Mouse (Mus musculus) heart, postnatal 0 days (tissue): ENCODE measurements around the gene Minos1.

Experiments used
- CTCF ChIP-seq: IDR thresholded peaks from 2 replicates; pipeline ENCODE4 v1.5.1; 2016; ENCODE audit warnings: antibody characterized with exemption, control low read depth, low read depth
- EP300 ChIP-seq: IDR thresholded peaks from 2 replicates; pipeline ENCODE4 v1.6.1; 2016; ENCODE audit warnings: antibody characterized with exemption, low read depth

GRCm38 (mm10) chr4:139130701-139131549, at the start of gene Minos1:
- TF ChIP-seq CTCF: no peak
- peak; percentile 99 for TF ChIP-seq EP300
